Mouse (Mus musculus): ENCODE measurements around the gene Palm3. TPM values are rescaled to one million over a fixed set of nuclear protein-coding genes. Genes with fewer than 3 reads are reported as not detected.

The Palm3 gene
- polyA plus RNA-seq, 1 experiment: 7.9 TPM

DNA sequence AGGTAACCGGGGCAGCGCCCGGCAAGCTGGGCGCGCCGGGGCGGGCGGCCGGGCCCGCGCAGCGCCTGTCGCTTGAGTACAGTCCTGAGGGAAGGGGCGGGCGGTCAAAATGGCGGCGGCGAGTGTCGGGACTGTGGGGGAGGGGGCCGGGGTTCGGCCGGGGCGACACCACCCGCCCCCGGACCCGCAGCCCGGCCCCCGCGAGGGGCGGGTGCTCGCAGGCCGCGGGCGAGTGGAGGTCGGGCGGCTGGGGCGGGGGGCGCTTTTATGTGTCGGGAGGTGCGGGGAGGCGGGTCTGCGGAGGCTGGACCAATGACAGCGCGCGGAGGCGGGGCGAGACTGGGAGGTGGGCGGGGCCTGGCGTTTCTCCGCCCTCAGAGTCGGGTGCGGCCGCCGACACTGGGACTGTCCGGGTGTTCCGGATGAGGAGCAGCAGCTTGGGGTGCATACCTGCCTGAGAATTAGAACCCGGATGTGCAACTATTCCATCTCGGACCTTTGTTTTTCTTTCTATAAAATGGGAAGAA lies 45.8 kb downstream of the Palm3 start:
- Histone ChIP-seq H3K27me3 (replicated peaks; ENCODE audit: control insufficient read depth, insufficient read depth, low read length) (no peaks in the 10 kb centered on the region), H3K4me1 (ENCODE audit: control insufficient read depth, insufficient read depth, low read length) (peaks cover 29% of the 10 kb centered on the region), H3K27ac (ENCODE audit: insufficient read depth, low read depth, low read length) (peak overlapping the region; percentile 54), H3K4me3 (ENCODE audit: insufficient read depth, low read depth, low read length) (peak overlapping the region; percentile 70), H3K36me3 (ENCODE audit: control insufficient read depth, insufficient read depth, low read length) (no peaks in the 10 kb centered on the region)
- peak; percentile 98 for DNase-seq
- TF ChIP-seq POLR2A (IDR thresholded peaks at IDR 0.05; ENCODE audit: low read depth, low read length) (peak; percentile 54), CTCF (conservative IDR thresholded peaks at IDR 0.05; ENCODE audit: insufficient read depth, insufficient read length, low read depth, low read length) (no peak)
- WGBS: under 1% methylated on average over 53 of the region's 58 CpGs

DNA sequence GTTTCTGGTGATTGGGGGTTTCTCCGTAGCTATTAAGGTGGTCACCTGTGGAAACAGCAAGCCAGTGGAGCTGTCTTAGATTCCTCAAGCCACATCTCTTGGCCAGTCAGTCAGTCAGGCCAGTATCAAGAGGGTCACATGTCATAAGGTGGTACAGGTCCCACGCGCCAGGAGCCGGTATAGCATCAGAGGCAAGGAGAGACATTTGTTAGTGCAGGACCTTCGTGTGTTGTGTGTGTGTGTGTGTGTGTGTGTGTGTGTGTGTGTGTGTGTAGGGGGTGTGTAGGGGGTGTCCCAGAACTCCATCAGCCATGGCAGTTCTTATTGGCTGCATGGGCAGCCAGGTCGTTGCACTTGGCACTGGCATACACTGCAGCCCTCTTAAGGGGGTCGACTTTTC lies 46.6 kb downstream of the Palm3 start:
- Histone ChIP-seq H3K4me1 (ENCODE audit: control insufficient read depth, insufficient read depth, low read length) (peaks cover 29% of the 10 kb centered on the region), H3K4me3 (ENCODE audit: insufficient read depth, low read depth, low read length) (no peak overlapping the region), H3K27ac (ENCODE audit: insufficient read depth, low read depth, low read length) (no peak overlapping the region), H3K27me3 (replicated peaks; ENCODE audit: control insufficient read depth, insufficient read depth, low read length) (no peaks in the 10 kb centered on the region), H3K36me3 (ENCODE audit: control insufficient read depth, insufficient read depth, low read length) (no peaks in the 10 kb centered on the region)
- 62% methylated on average over 7 of the region's 7 CpGs for WGBS
- no peak for TF ChIP-seq CTCF (conservative IDR thresholded peaks at IDR 0.05; ENCODE audit: insufficient read depth, insufficient read length, low read depth, low read length)
- no peak for TF ChIP-seq POLR2A (IDR thresholded peaks at IDR 0.05; ENCODE audit: low read depth, low read length)
- DNase-seq: no peak

DNA sequence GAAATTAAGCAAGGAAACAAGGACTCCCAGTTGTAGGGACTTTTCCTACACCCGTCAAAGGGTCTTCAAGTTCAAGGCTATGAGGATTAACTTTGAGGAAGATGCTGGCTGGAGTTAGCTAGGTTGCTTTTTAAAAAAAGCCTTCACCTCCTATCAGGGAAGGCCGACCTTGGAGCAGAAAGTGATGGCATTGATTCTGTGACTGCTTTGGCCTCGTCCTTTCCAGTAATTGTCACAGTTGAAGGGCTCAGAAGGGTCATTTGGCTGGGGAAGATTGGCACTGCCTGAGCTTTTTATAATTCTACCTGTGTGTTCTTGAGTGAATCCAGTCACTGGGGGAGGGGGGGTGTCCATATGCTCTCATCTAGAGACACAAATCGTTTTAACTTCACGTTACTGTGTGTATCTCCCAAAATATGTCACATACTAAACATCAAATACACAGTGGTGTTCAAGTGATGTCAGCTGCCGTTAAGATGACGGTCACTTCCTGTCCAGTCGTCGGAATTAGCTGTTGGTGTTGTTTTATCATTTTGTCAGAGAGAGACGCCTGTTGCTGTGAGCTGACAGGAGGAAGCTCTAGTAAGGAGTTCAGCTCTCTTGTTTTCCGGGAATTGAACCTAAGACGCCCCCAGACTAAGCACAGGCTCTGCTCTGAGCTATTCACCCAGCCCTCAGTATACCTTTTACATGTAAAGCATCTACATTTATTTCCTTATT lies 47.2 kb downstream of the Palm3 start:
- H3K4me3 ChIP-seq (ENCODE audit: insufficient read depth, low read depth, low read length): no peak overlapping the region
- peak overlapping the region; percentile 6; the same call in 1 of the 2 replicates for H3K27ac ChIP-seq (ENCODE audit: insufficient read depth, low read depth, low read length)
- H3K27me3 ChIP-seq (replicated peaks; ENCODE audit: control insufficient read depth, insufficient read depth, low read length): no peaks in the 10 kb centered on the region
- no peak for TF ChIP-seq CTCF (conservative IDR thresholded peaks at IDR 0.05; ENCODE audit: insufficient read depth, insufficient read length, low read depth, low read length)
- no peak for TF ChIP-seq POLR2A (IDR thresholded peaks at IDR 0.05; ENCODE audit: low read depth, low read length)
- H3K4me1 ChIP-seq (ENCODE audit: control insufficient read depth, insufficient read depth, low read length): peaks cover 29% of the 10 kb centered on the region
- WGBS: 44% methylated on average over 12 of the region's 12 CpGs
- DNase-seq: no peak
- no peaks in the 10 kb centered on the region for H3K36me3 ChIP-seq (ENCODE audit: control insufficient read depth, insufficient read depth, low read length)

DNA sequence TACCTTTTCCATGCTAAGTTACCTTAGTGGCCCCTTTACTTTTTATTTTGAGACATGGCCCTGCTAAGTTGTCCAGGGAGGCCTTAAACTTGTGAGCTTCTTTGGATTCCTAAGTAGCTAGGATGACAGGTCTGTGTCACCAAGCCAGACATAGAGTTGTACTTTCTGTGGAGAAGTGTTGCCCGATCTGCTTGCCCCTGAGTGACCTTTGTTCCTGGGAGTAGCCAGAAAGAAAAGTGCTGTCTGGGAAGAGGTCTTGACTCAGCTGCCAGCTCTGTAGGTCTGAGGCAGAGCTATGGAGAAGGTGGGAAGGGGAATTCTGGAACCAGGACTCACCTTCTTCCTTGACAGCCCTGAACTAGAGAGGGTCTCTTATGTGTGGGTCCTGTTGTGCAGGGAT lies 47.9 kb downstream of the Palm3 start:
- Histone ChIP-seq H3K4me3 (ENCODE audit: insufficient read depth, low read depth, low read length) (no peak overlapping the region), H3K27ac (ENCODE audit: insufficient read depth, low read depth, low read length) (peak overlapping the region; percentile 6; the same call in 1 of the 2 replicates), H3K4me1 (ENCODE audit: control insufficient read depth, insufficient read depth, low read length) (peaks cover 29% of the 10 kb centered on the region), H3K27me3 (replicated peaks; ENCODE audit: control insufficient read depth, insufficient read depth, low read length) (no peaks in the 10 kb centered on the region), H3K36me3 (ENCODE audit: control insufficient read depth, insufficient read depth, low read length) (no peaks in the 10 kb centered on the region)
- WGBS: 15% methylated on average over 1 of the region's 1 CpGs
- peak; percentile 69 for DNase-seq
- no peak for TF ChIP-seq POLR2A (IDR thresholded peaks at IDR 0.05; ENCODE audit: low read depth, low read length)
- no peak for TF ChIP-seq CTCF (conservative IDR thresholded peaks at IDR 0.05; ENCODE audit: insufficient read depth, insufficient read length, low read depth, low read length)

DNA sequence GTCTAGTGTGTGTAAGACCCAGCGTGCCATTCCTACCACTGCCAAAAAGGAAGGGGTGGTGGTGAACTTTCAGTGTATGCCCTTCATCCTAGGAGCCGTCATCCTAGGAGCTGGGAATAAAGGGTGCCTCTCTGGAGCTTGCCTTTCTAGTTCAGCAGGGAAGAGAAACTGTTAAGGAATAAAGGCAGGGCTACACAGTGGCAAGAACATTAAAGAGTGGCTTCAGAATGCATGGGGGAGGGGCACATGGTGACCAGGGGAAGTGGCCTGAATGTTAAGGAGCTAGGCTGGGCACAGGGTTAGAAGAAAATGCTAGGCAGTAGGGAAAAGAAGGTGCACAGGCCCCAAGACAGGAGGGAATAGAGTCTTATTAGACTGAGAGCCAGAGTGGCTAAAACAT lies 48.5 kb downstream of the Palm3 start:
- no peaks in the 10 kb centered on the region for H3K27me3 ChIP-seq (replicated peaks; ENCODE audit: control insufficient read depth, insufficient read depth, low read length)
- WGBS: 42% methylated on average over 2 of the region's 2 CpGs
- TF ChIP-seq CTCF (conservative IDR thresholded peaks at IDR 0.05; ENCODE audit: insufficient read depth, insufficient read length, low read depth, low read length) (no peak), POLR2A (IDR thresholded peaks at IDR 0.05; ENCODE audit: low read depth, low read length) (no peak)
- H3K27ac ChIP-seq (ENCODE audit: insufficient read depth, low read depth, low read length): no peak overlapping the region
- H3K4me3 ChIP-seq (ENCODE audit: insufficient read depth, low read depth, low read length): no peak overlapping the region
- peaks cover 29% of the 10 kb centered on the region for H3K4me1 ChIP-seq (ENCODE audit: control insufficient read depth, insufficient read depth, low read length)
- peak; percentile 21 for DNase-seq
- no peaks in the 10 kb centered on the region for H3K36me3 ChIP-seq (ENCODE audit: control insufficient read depth, insufficient read depth, low read length)

DNA sequence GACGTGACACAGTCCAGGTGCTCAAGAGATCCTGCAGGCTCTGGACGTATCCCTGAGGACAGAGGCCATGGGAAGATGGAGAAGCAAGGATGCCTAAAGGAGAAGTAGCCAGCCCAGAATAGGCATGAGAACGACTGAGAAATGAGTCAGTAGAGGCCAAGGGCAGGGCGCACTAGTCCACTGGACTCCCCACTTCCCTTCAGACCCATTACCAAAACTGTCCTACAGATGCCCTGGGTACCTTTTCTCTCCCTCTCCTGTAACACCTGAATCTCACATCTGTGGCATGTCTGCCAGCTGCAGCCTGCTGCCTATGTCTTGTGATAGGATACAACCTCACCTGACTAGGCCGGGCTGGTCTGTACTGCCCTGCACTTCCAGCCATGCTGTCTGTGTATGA lies 49.0 kb downstream of the Palm3 start:
- Histone ChIP-seq H3K4me1 (ENCODE audit: control insufficient read depth, insufficient read depth, low read length) (peaks cover 29% of the 10 kb centered on the region), H3K27me3 (replicated peaks; ENCODE audit: control insufficient read depth, insufficient read depth, low read length) (no peaks in the 10 kb centered on the region), H3K36me3 (ENCODE audit: control insufficient read depth, insufficient read depth, low read length) (no peaks in the 10 kb centered on the region), H3K27ac (ENCODE audit: insufficient read depth, low read depth, low read length) (no peak overlapping the region), H3K4me3 (ENCODE audit: insufficient read depth, low read depth, low read length) (no peak overlapping the region)
- WGBS: 81% methylated on average over 5 of the region's 5 CpGs
- no peak for TF ChIP-seq CTCF (conservative IDR thresholded peaks at IDR 0.05; ENCODE audit: insufficient read depth, insufficient read length, low read depth, low read length)
- no peak for TF ChIP-seq POLR2A (IDR thresholded peaks at IDR 0.05; ENCODE audit: low read depth, low read length)
- no peak for DNase-seq

DNA sequence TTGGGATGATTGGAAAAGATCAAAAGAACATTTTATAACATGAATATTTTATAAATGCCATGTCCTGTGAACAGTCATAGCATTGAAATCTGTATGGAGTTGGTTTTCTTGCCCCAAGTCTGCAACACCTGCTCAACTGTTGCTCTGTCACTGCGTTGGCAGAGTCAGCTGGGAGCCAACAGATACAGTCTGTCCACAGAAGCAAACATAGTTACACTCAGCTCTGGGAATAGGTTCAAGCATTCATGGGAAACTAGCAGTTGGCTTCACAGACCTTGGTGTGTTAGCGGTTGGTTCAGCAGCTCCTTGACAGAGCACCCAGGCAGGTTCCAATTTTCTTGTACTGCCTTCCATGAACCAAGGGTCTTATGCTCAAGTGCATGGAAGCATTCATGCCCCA lies 49.4 kb downstream of the Palm3 start:
- Histone ChIP-seq H3K4me1 (ENCODE audit: control insufficient read depth, insufficient read depth, low read length) (peaks cover 29% of the 10 kb centered on the region), H3K4me3 (ENCODE audit: insufficient read depth, low read depth, low read length) (no peak overlapping the region), H3K27ac (ENCODE audit: insufficient read depth, low read depth, low read length) (no peak overlapping the region), H3K27me3 (replicated peaks; ENCODE audit: control insufficient read depth, insufficient read depth, low read length) (no peaks in the 10 kb centered on the region), H3K36me3 (ENCODE audit: control insufficient read depth, insufficient read depth, low read length) (no peaks in the 10 kb centered on the region)
- no peak for TF ChIP-seq CTCF (conservative IDR thresholded peaks at IDR 0.05; ENCODE audit: insufficient read depth, insufficient read length, low read depth, low read length)
- TF ChIP-seq POLR2A (IDR thresholded peaks at IDR 0.05; ENCODE audit: low read depth, low read length): no peak
- WGBS: 83% methylated on average over 2 of the region's 2 CpGs
- no peak for DNase-seq

Data from kidney, adult 2 months (tissue).